Mouse (Mus musculus) layer of hippocampus, adult 2 months (tissue): ENCODE data around the gene Nanos1. TPM values are rescaled to one million over a fixed set of nuclear protein-coding genes. Genes with fewer than 3 reads are reported as not detected.

ENCODE experiments used
- DNase-seq, 2 experiments: peaks; one replicate each; pipeline ENCODE4 v3.0.0; 2022; ENCODE audit warnings: low spot score in 2 of 2
- H3K27ac ChIP-seq: fragments of 200-600 bp; 2 replicates; pipeline ENCODE4 v1.8.1; 2022
- H3K4me3 ChIP-seq: fragments of 200-600 bp; 2 replicates; pipeline ENCODE4 v1.8.1; 2022; ENCODE audit warnings: mild to moderate bottlenecking
- CTCF ChIP-seq: fragments of 200-600 bp; conservative IDR thresholded peaks from 2 replicates; pipeline ENCODE4 v1.8.1; 2022; ENCODE audit warnings: antibody characterized with exemption, mild to moderate bottlenecking, moderate library complexity
- long read RNA-seq, 2 experiments: library from polyadenylated mRNA; stranded (forward); transcript quantifications; one replicate each; pipeline ENCODE4 v2.0.0; 2021; ENCODE audit warnings: borderline mapping rate in 2 of 2
- total RNA-seq, 2 experiments: library from RNA; stranded (reverse); gene quantifications; 2 replicates each; pipeline ENCODE4 v1.2.3; 2021

The Nanos1 gene
- 10 to 100 TPM; 14.8 to 16.8 TPM for total RNA-seq
- long read RNA-seq, experiment 1, transcript Nanos1-201 (1 exons, 3,928 nt) = major isoform, 15 of 15 reads
- long read RNA-seq, experiment 1, partial matches to known transcripts = 0 of 15 reads
- long read RNA-seq, experiment 1, other reads (novel, unspliced or antisense) = 0 of 15 reads
- long read RNA-seq, experiment 2, transcript Nanos1-201 (1 exons, 3,928 nt) = major isoform, 23 of 23 reads
- long read RNA-seq, experiment 2, partial matches to known transcripts = 0 of 23 reads
- long read RNA-seq, experiment 2, other reads (novel, unspliced or antisense) = 0 of 23 reads

- peak; percentile 91 for DNase-seq
- TF ChIP-seq CTCF = peak; percentile 31; the same call in 1 of the 2 replicates
- H3K4me3 ChIP-seq = peak within 1 kb of the TSS; percentile 79
These were observed at the start of gene Nanos1 for GRCm38 (mm10) chr19:60755438-60756191. Nanos1 (plus strand) TSS chr19:60755987.

GRCm38 (mm10) chr19:60709193-60709900 is 46.4 kb upstream of the Nanos1 start:
- H3K4me3 ChIP-seq = no peak overlapping the region
- no peak for DNase-seq
- no peak for TF ChIP-seq CTCF
- no peak overlapping the region for H3K27ac ChIP-seq

More at GRCm38 (mm10) chr19:60755438-60756191, at the start of gene Nanos1:
- H3K27ac ChIP-seq = peak within 1 kb of the TSS; percentile 93

GRCm38 (mm10) chr19:60710196-60710595 is 45.6 kb upstream of the Nanos1 start:
- DNase-seq = no peak
- Histone ChIP-seq H3K4me3 (no peak overlapping the region), H3K27ac (no peak overlapping the region)
- TF ChIP-seq CTCF = no peak

- no peak overlapping the region for H3K27ac ChIP-seq
- no peak for TF ChIP-seq CTCF
- DNase-seq = no peak
- no peak overlapping the region for H3K4me3 ChIP-seq
These were observed 43.2 kb upstream of the Nanos1 start for GRCm38 (mm10) chr19:60712577-60712976.

- no peak for DNase-seq
- no peak for TF ChIP-seq CTCF
These were observed 39.4 kb upstream of the Nanos1 start for GRCm38 (mm10) chr19:60716381-60716780.

GRCm38 (mm10) chr19:60730281-60730852 is 25.4 kb upstream of the Nanos1 start:
- Histone ChIP-seq H3K27ac (no peak overlapping the region), H3K4me3 (no peak overlapping the region)
- DNase-seq = peak; percentile 41 to 57
- TF ChIP-seq CTCF = peak; percentile 85

More at GRCm38 (mm10) chr19:60716381-60716780, 39.4 kb upstream of the Nanos1 start:
- no peak overlapping the region for H3K27ac ChIP-seq
- H3K4me3 ChIP-seq = no peak overlapping the region

- DNase-seq = no peak
- H3K4me3 ChIP-seq = no peak overlapping the region
- no peak for TF ChIP-seq CTCF
- no peak overlapping the region for H3K27ac ChIP-seq
These were observed 24.5 kb upstream of the Nanos1 start for GRCm38 (mm10) chr19:60731299-60731698.

GRCm38 (mm10) chr19:60731966-60732365 is 23.8 kb upstream of the Nanos1 start:
- Histone ChIP-seq H3K27ac (no peak overlapping the region), H3K4me3 (no peak overlapping the region)
- DNase-seq = peak; percentile 13 to 55
- TF ChIP-seq CTCF = no peak

GRCm38 (mm10) chr19:60740560-60740959 is 15.2 kb upstream of the Nanos1 start:
- Histone ChIP-seq H3K27ac (no peak overlapping the region), H3K4me3 (no peak overlapping the region)
- no peak for DNase-seq
- peak; percentile 58 for TF ChIP-seq CTCF

- Histone ChIP-seq H3K4me3 (no peak overlapping the region), H3K27ac (peak overlapping the region; percentile 29; the same call in 1 of the 2 replicates)
- TF ChIP-seq CTCF = no peak
- DNase-seq = no peak
These were observed 11.8 kb upstream of the Nanos1 start for GRCm38 (mm10) chr19:60743767-60744547.

- Histone ChIP-seq H3K27ac (no peak overlapping the region), H3K4me3 (no peak overlapping the region)
- TF ChIP-seq CTCF = no peak
- no peak for DNase-seq
These were observed 8.0 kb upstream of the Nanos1 start for GRCm38 (mm10) chr19:60747801-60748200.
